Mouse (Mus musculus): ENCODE measurements at regions not wholly inside any gene's neighbourhood (a gene's known extent, or its start where the extent isn't known, plus 50 kb on each side); places are given as distances from the start of the nearest gene placed in this dataset.

GRCm38 (mm10) chr1:75983487-75983886 lies 437.4 kb downstream of the Slc4a3 start:
- Histone ChIP-seq H3K4me1 (replicated peaks; ENCODE audit: low read depth, low read length) (no peaks in the 10 kb centered on the region), H3K4me3 (replicated peaks; ENCODE audit: low read length) (no peak overlapping the region), H3K27me3 (ENCODE audit: insufficient read depth, low read length) (no peaks in the 10 kb centered on the region), H3K9me3 (ENCODE audit: low read length) (no peaks in the 10 kb centered on the region), H3K36me3 (ENCODE audit: insufficient read depth, low read length) (no peaks in the 10 kb centered on the region)
- TF ChIP-seq NANOG (IDR thresholded peaks at IDR 0.05; ENCODE audit: borderline replicate concordance, low read length): no peak
- TF ChIP-seq POU5F1 (IDR thresholded peaks at IDR 0.05; ENCODE audit: borderline replicate concordance, low read length): no peak
- TF ChIP-seq CTCF (conservative IDR thresholded peaks at IDR 0.05; ENCODE audit: low read length): no peak

- H3K27me3 ChIP-seq (ENCODE audit: insufficient read depth, low read length): no peaks in the 10 kb centered on the region
- TF ChIP-seq POU5F1 (IDR thresholded peaks at IDR 0.05; ENCODE audit: borderline replicate concordance, low read length) (no peak), CTCF (conservative IDR thresholded peaks at IDR 0.05; ENCODE audit: low read length) (no peak), NANOG (IDR thresholded peaks at IDR 0.05; ENCODE audit: borderline replicate concordance, low read length) (no peak)
- H3K36me3 ChIP-seq (ENCODE audit: insufficient read depth, low read length): no peaks in the 10 kb centered on the region
- no peaks in the 10 kb centered on the region for H3K4me1 ChIP-seq (replicated peaks; ENCODE audit: low read depth, low read length)
- no peaks in the 10 kb centered on the region for H3K9me3 ChIP-seq (ENCODE audit: low read length)
- H3K4me3 ChIP-seq (replicated peaks; ENCODE audit: low read length): no peak overlapping the region
Observed at GRCm38 (mm10) chr1:75988496-75988895, 442.4 kb downstream of the Slc4a3 start.

- H3K4me1 ChIP-seq (replicated peaks; ENCODE audit: low read depth, low read length): no peaks in the 10 kb centered on the region
- no peaks in the 10 kb centered on the region for H3K36me3 ChIP-seq (ENCODE audit: insufficient read depth, low read length)
- H3K4me3 ChIP-seq (replicated peaks; ENCODE audit: low read length): no peak overlapping the region
- H3K9me3 ChIP-seq (ENCODE audit: low read length): no peaks in the 10 kb centered on the region
- no peak for TF ChIP-seq NANOG (IDR thresholded peaks at IDR 0.05; ENCODE audit: borderline replicate concordance, low read length)
- no peak for TF ChIP-seq CTCF (conservative IDR thresholded peaks at IDR 0.05; ENCODE audit: low read length)
- no peak for TF ChIP-seq POU5F1 (IDR thresholded peaks at IDR 0.05; ENCODE audit: borderline replicate concordance, low read length)
- H3K27me3 ChIP-seq (ENCODE audit: insufficient read depth, low read length): no peaks in the 10 kb centered on the region
Observed at GRCm38 (mm10) chr1:75992039-75992438, 446.0 kb downstream of the Slc4a3 start.

- Histone ChIP-seq H3K9me3 (ENCODE audit: low read length) (peaks cover 25% of the 10 kb centered on the region), H3K4me1 (replicated peaks; ENCODE audit: low read depth, low read length) (no peaks in the 10 kb centered on the region), H3K27me3 (ENCODE audit: insufficient read depth, low read length) (no peaks in the 10 kb centered on the region), H3K36me3 (ENCODE audit: insufficient read depth, low read length) (no peaks in the 10 kb centered on the region), H3K4me3 (replicated peaks; ENCODE audit: low read length) (no peak overlapping the region)
- TF ChIP-seq NANOG (IDR thresholded peaks at IDR 0.05; ENCODE audit: borderline replicate concordance, low read length) (no peak), CTCF (conservative IDR thresholded peaks at IDR 0.05; ENCODE audit: low read length) (peak; percentile 31), POU5F1 (IDR thresholded peaks at IDR 0.05; ENCODE audit: borderline replicate concordance, low read length) (no peak)
Observed at GRCm38 (mm10) chr1:75997222-75997621, 451.2 kb downstream of the Slc4a3 start.

- H3K36me3 ChIP-seq (ENCODE audit: insufficient read depth, low read length): no peaks in the 10 kb centered on the region
- no peak overlapping the region for H3K4me3 ChIP-seq (replicated peaks; ENCODE audit: low read length)
- H3K27me3 ChIP-seq (ENCODE audit: insufficient read depth, low read length): no peaks in the 10 kb centered on the region
- TF ChIP-seq POU5F1 (IDR thresholded peaks at IDR 0.05; ENCODE audit: borderline replicate concordance, low read length): no peak
- TF ChIP-seq CTCF (conservative IDR thresholded peaks at IDR 0.05; ENCODE audit: low read length): no peak
- no peak for TF ChIP-seq NANOG (IDR thresholded peaks at IDR 0.05; ENCODE audit: borderline replicate concordance, low read length)
- H3K4me1 ChIP-seq (replicated peaks; ENCODE audit: low read depth, low read length): no peaks in the 10 kb centered on the region
- peaks cover 49% of the 10 kb centered on the region for H3K9me3 ChIP-seq (ENCODE audit: low read length)
Observed at GRCm38 (mm10) chr1:76001124-76001523, 455.1 kb downstream of the Slc4a3 start.

GRCm38 (mm10) chr1:76009601-76010000 lies 463.5 kb downstream of the Slc4a3 start:
- H3K27me3 ChIP-seq (ENCODE audit: insufficient read depth, low read length): no peaks in the 10 kb centered on the region
- peaks cover 37% of the 10 kb centered on the region for H3K9me3 ChIP-seq (ENCODE audit: low read length)
- H3K36me3 ChIP-seq (ENCODE audit: insufficient read depth, low read length): no peaks in the 10 kb centered on the region
- no peaks in the 10 kb centered on the region for H3K4me1 ChIP-seq (replicated peaks; ENCODE audit: low read depth, low read length)
- H3K4me3 ChIP-seq (replicated peaks; ENCODE audit: low read length): no peak overlapping the region
- no peak for TF ChIP-seq CTCF (conservative IDR thresholded peaks at IDR 0.05; ENCODE audit: low read length)

- Histone ChIP-seq H3K4me3 (replicated peaks; ENCODE audit: low read length) (no peak overlapping the region), H3K9me3 (ENCODE audit: low read length) (peaks cover 32% of the 10 kb centered on the region), H3K27me3 (ENCODE audit: insufficient read depth, low read length) (no peaks in the 10 kb centered on the region), H3K4me1 (replicated peaks; ENCODE audit: low read depth, low read length) (no peaks in the 10 kb centered on the region), H3K36me3 (ENCODE audit: insufficient read depth, low read length) (no peaks in the 10 kb centered on the region)
- no peak for TF ChIP-seq POU5F1 (IDR thresholded peaks at IDR 0.05; ENCODE audit: borderline replicate concordance, low read length)
- TF ChIP-seq NANOG (IDR thresholded peaks at IDR 0.05; ENCODE audit: borderline replicate concordance, low read length): no peak
- TF ChIP-seq CTCF (conservative IDR thresholded peaks at IDR 0.05; ENCODE audit: low read length): no peak
Observed at GRCm38 (mm10) chr1:76010212-76010800, 464.2 kb downstream of the Slc4a3 start.

- H3K4me1 ChIP-seq (replicated peaks; ENCODE audit: low read depth, low read length): no peaks in the 10 kb centered on the region
- H3K27me3 ChIP-seq (ENCODE audit: insufficient read depth, low read length): no peaks in the 10 kb centered on the region
- H3K4me3 ChIP-seq (replicated peaks; ENCODE audit: low read length): no peak overlapping the region
- H3K36me3 ChIP-seq (ENCODE audit: insufficient read depth, low read length): no peaks in the 10 kb centered on the region
- no peaks in the 10 kb centered on the region for H3K9me3 ChIP-seq (ENCODE audit: low read length)
- TF ChIP-seq POU5F1 (IDR thresholded peaks at IDR 0.05; ENCODE audit: borderline replicate concordance, low read length) (no peak), NANOG (IDR thresholded peaks at IDR 0.05; ENCODE audit: borderline replicate concordance, low read length) (no peak), CTCF (conservative IDR thresholded peaks at IDR 0.05; ENCODE audit: low read length) (no peak)
Observed at GRCm38 (mm10) chr1:76018588-76018987, 472.5 kb downstream of the Slc4a3 start.

- TF ChIP-seq CTCF (conservative IDR thresholded peaks at IDR 0.05; ENCODE audit: low read length) (no peak), NANOG (IDR thresholded peaks at IDR 0.05; ENCODE audit: borderline replicate concordance, low read length) (no peak), POU5F1 (IDR thresholded peaks at IDR 0.05; ENCODE audit: borderline replicate concordance, low read length) (no peak)
- Histone ChIP-seq H3K4me1 (replicated peaks; ENCODE audit: low read depth, low read length) (no peaks in the 10 kb centered on the region), H3K27me3 (ENCODE audit: insufficient read depth, low read length) (no peaks in the 10 kb centered on the region), H3K9me3 (ENCODE audit: low read length) (no peaks in the 10 kb centered on the region), H3K4me3 (replicated peaks; ENCODE audit: low read length) (no peak overlapping the region), H3K36me3 (ENCODE audit: insufficient read depth, low read length) (no peaks in the 10 kb centered on the region)
Observed at GRCm38 (mm10) chr1:76019071-76019470, 473.0 kb downstream of the Slc4a3 start.
